Mouse (Mus musculus) intestine, embryonic 16.5 days (tissue): ENCODE results near the gene Tcf20. TPM values are rescaled to one million over a fixed set of nuclear protein-coding genes. Genes with fewer than 3 reads are reported as not detected.

Experiments used
- ATAC-seq: fragments of 200-750 bp; cut with Nextera tagmentation; 2 replicates; pipeline ENCODE4 v1.8.0; 2017; ENCODE audit warnings: moderate TSS enrichment, moderate library complexity
- H3K27ac ChIP-seq: fragments of 300-500 bp; sonication (generic); 2 replicates; pipeline ENCODE4 v1.5.1; 2014; ENCODE audit warnings: mild to moderate bottlenecking, low read length
- H3K27me3 ChIP-seq: fragments of 300-500 bp; sonication (generic); replicated peaks from 2 replicates; pipeline ENCODE4 v1.6.1; 2014; ENCODE audit warnings: low read length, control low read depth, mixed read lengths; ENCODE audit not compliant: control insufficient read depth, insufficient read depth
- H3K36me3 ChIP-seq: fragments of 300-500 bp; sonication (generic); 2 replicates; pipeline ENCODE4 v1.6.1; 2014; ENCODE audit warnings: low read length, control low read depth; ENCODE audit not compliant: control insufficient read depth, insufficient read depth
- H3K4me1 ChIP-seq: fragments of 300-500 bp; sonication (generic); 2 replicates; pipeline ENCODE4 v1.6.1; 2014; ENCODE audit warnings: low read length, control low read depth, mixed read lengths; ENCODE audit not compliant: control insufficient read depth, insufficient read depth
- H3K4me2 ChIP-seq: fragments of 300-500 bp; sonication (generic); 2 replicates; pipeline ENCODE4 v1.6.1; 2014; ENCODE audit warnings: low read depth, low read length, control low read depth
- H3K4me3 ChIP-seq: fragments of 300-500 bp; sonication (generic); 2 replicates; pipeline ENCODE4 v1.5.1; 2014; ENCODE audit warnings: mild to moderate bottlenecking, low read length
- H3K9ac ChIP-seq: fragments of 300-500 bp; sonication (generic); 2 replicates; pipeline ENCODE4 v1.6.1; 2014; ENCODE audit warnings: low read depth, low read length
- H3K9me3 ChIP-seq: fragments of 300-500 bp; sonication (generic); 2 replicates; pipeline ENCODE4 v1.6.1; 2016; ENCODE audit warnings: low read length, control low read depth; ENCODE audit not compliant: control insufficient read depth
- WGBS: fragments of 180-500 bp; shearing (Covaris S2); extraction: QIAGEN DNeasy Blood & Tissue Kit; methylation state at CpG from one replicate; pipeline ENCODE4 v1.1.7; 2014; 5-methylcytosine and 5-hydroxymethylcytosine counted together
- polyA plus RNA-seq: library from polyadenylated mRNA; unstranded; fragments of >200 nt; fragmentation: Nextera tagmentation; extraction: Ambion mirVana; gene quantifications from 2 replicates; pipeline ENCODE4 v1.2.1, GENCODE M21; 2015

Gene Tcf20
- polyA plus RNA-seq, 1 experiment from 2014 or later = 5.5 TPM

- no peaks in the 10 kb centered on the region for H3K36me3 ChIP-seq
- H3K27me3 ChIP-seq = peaks cover 7% of the 10 kb centered on the region
- no peaks in the 10 kb centered on the region for H3K9me3 ChIP-seq
- no peak overlapping the region for H3K27ac ChIP-seq
- H3K4me1 ChIP-seq = peaks cover 21% of the 10 kb centered on the region
- no peak for ATAC-seq
- no peak overlapping the region for H3K4me2 ChIP-seq
- no peak overlapping the region for H3K9ac ChIP-seq
- H3K4me3 ChIP-seq = no peak overlapping the region
- 82% methylated on average over 8 of the region's 8 CpGs for WGBS
These were observed 32.4 kb downstream of the Tcf20 start for GRCm38 (mm10) chr15:82955286-82955685.

- Histone ChIP-seq H3K27ac (no peak overlapping the region), H3K4me2 (no peak overlapping the region), H3K4me1 (peaks cover 17% of the 10 kb centered on the region), H3K27me3 (no peaks in the 10 kb centered on the region), H3K9me3 (no peaks in the 10 kb centered on the region), H3K9ac (no peak overlapping the region), H3K36me3 (no peaks in the 10 kb centered on the region), H3K4me3 (no peak overlapping the region)
- WGBS = 60% methylated on average over 5 of the region's 5 CpGs
- ATAC-seq = no peak
These were observed 33.6 kb downstream of the Tcf20 start for GRCm38 (mm10) chr15:82954034-82954433.

GRCm38 (mm10) chr15:82953096-82953495, 34.6 kb downstream of the Tcf20 start:
- H3K4me1 ChIP-seq = peaks cover 8% of the 10 kb centered on the region
- no peaks in the 10 kb centered on the region for H3K27me3 ChIP-seq

GRCm38 (mm10) chr15:82952292-82952705, 35.4 kb downstream of the Tcf20 start:
- Histone ChIP-seq H3K4me1 (peaks cover 5% of the 10 kb centered on the region; the same call in 1 of the 2 replicates), H3K27me3 (no peaks in the 10 kb centered on the region), H3K36me3 (no peaks in the 10 kb centered on the region), H3K4me2 (no peak overlapping the region), H3K27ac (no peak overlapping the region), H3K4me3 (no peak overlapping the region), H3K9ac (no peak overlapping the region), H3K9me3 (no peaks in the 10 kb centered on the region)
- no peak for ATAC-seq
- WGBS = 16% methylated on average over 20 of the region's 20 CpGs

More at GRCm38 (mm10) chr15:82953096-82953495, 34.6 kb downstream of the Tcf20 start:
- H3K9me3 ChIP-seq = no peaks in the 10 kb centered on the region
- ATAC-seq = no peak
- no peak overlapping the region for H3K4me2 ChIP-seq
- no peaks in the 10 kb centered on the region for H3K36me3 ChIP-seq
- H3K9ac ChIP-seq = no peak overlapping the region
- 43% methylated on average over 4 of the region's 4 CpGs for WGBS
- H3K4me3 ChIP-seq = no peak overlapping the region
- no peak overlapping the region for H3K27ac ChIP-seq

GRCm38 (mm10) chr15:82950246-82950645, 37.4 kb downstream of the Tcf20 start:
- no peak for ATAC-seq
- Histone ChIP-seq H3K9ac (no peak overlapping the region), H3K27me3 (no peaks in the 10 kb centered on the region), H3K4me3 (no peak overlapping the region), H3K4me1 (peaks cover 5% of the 10 kb centered on the region; the same call in 1 of the 2 replicates), H3K27ac (no peak overlapping the region), H3K9me3 (no peaks in the 10 kb centered on the region), H3K36me3 (no peaks in the 10 kb centered on the region), H3K4me2 (no peak overlapping the region)
- WGBS = 76% methylated on average over 8 of the region's 8 CpGs

- ATAC-seq = no peak
- Histone ChIP-seq H3K9ac (no peak overlapping the region), H3K27me3 (no peaks in the 10 kb centered on the region), H3K36me3 (no peaks in the 10 kb centered on the region), H3K27ac (no peak overlapping the region), H3K4me2 (no peak overlapping the region), H3K4me1 (peaks cover 18% of the 10 kb centered on the region), H3K9me3 (no peaks in the 10 kb centered on the region), H3K4me3 (no peak overlapping the region)
- 58% methylated on average over 5 of the region's 5 CpGs for WGBS
These were observed 40.2 kb downstream of the Tcf20 start for GRCm38 (mm10) chr15:82947431-82947830.

- Histone ChIP-seq H3K4me1 (peaks cover 29% of the 10 kb centered on the region), H3K4me3 (no peak overlapping the region), H3K4me2 (no peak overlapping the region), H3K9ac (no peak overlapping the region), H3K27me3 (no peaks in the 10 kb centered on the region), H3K36me3 (no peaks in the 10 kb centered on the region), H3K9me3 (no peaks in the 10 kb centered on the region), H3K27ac (peak overlapping the region; percentile 47; the same call in 1 of the 2 replicates)
- peak; percentile 39; the same call in 1 of the 2 replicates for ATAC-seq
- 57% methylated on average over 9 of the region's 9 CpGs for WGBS
These were observed 43.0 kb downstream of the Tcf20 start for GRCm38 (mm10) chr15:82944479-82945195.

- H3K9ac ChIP-seq = peak overlapping the region; percentile 12; the same call in 1 of the 2 replicates
- no peak overlapping the region for H3K4me2 ChIP-seq
- no peak for ATAC-seq
- H3K4me3 ChIP-seq = no peak overlapping the region
- H3K9me3 ChIP-seq = no peaks in the 10 kb centered on the region
- no peaks in the 10 kb centered on the region for H3K27me3 ChIP-seq
- WGBS = 41% methylated on average over 8 of the region's 8 CpGs
- H3K4me1 ChIP-seq = peaks cover 52% of the 10 kb centered on the region
- no peaks in the 10 kb centered on the region for H3K36me3 ChIP-seq
- no peak overlapping the region for H3K27ac ChIP-seq
These were observed 45.9 kb downstream of the Tcf20 start for GRCm38 (mm10) chr15:82941733-82942132.

GRCm38 (mm10) chr15:82940494-82941214, 47.0 kb downstream of the Tcf20 start:
- Histone ChIP-seq H3K36me3 (no peaks in the 10 kb centered on the region), H3K4me1 (peaks cover 56% of the 10 kb centered on the region)

More at GRCm38 (mm10) chr15:82940494-82941214, 47.0 kb downstream of the Tcf20 start:
- 0 out of 2 replicates have a peak overlapping the region, but pooled peaks have one; percentile 4 for H3K27ac ChIP-seq
- no peak overlapping the region for H3K9ac ChIP-seq
- ATAC-seq = no peak
- H3K4me2 ChIP-seq = no peak overlapping the region
- H3K9me3 ChIP-seq = no peaks in the 10 kb centered on the region
- no peak overlapping the region for H3K4me3 ChIP-seq
- WGBS = 50% methylated on average over 12 of the region's 12 CpGs
- H3K27me3 ChIP-seq = no peaks in the 10 kb centered on the region
